Mouse (Mus musculus) liver, adult 2 months (tissue): Measurements from ENCODE around the gene Ankrd40. TPM values are rescaled to one million over a fixed set of nuclear protein-coding genes. Genes with fewer than 3 reads are reported as not detected.

ENCODE experiments used
- DNase-seq: peaks from one replicate; pipeline ENCODE4 v3.0.0-alpha.2; 2011; ENCODE audit warnings: low read depth, low spot score; ENCODE audit errors: extremely low read depth
- H3K27ac ChIP-seq: fragments of 200-500 bp; replicated peaks from 2 replicates; pipeline ENCODE4 v1.5.1; 2012; ENCODE audit warnings: low read depth, mild to moderate bottlenecking, control low read depth, inconsistent platforms, low read length; ENCODE audit not compliant: insufficient read depth
- H3K27me3 ChIP-seq: fragments of 200-500 bp; 2 replicates; pipeline ENCODE4 v1.6.1; 2012; ENCODE audit warnings: mild to moderate bottlenecking, moderate library complexity, low read length, inconsistent platforms; ENCODE audit not compliant: control insufficient read depth, insufficient read depth
- H3K36me3 ChIP-seq: fragments of 200-500 bp; 2 replicates; pipeline ENCODE4 v1.6.1; 2012; ENCODE audit warnings: low read length, inconsistent platforms; ENCODE audit not compliant: control insufficient read depth, insufficient read depth
- H3K4me1 ChIP-seq: fragments of 200-500 bp; 2 replicates; pipeline ENCODE4 v1.6.1; 2011; ENCODE audit warnings: low read length; ENCODE audit not compliant: control insufficient read depth, insufficient read depth
- H3K4me3 ChIP-seq: fragments of 200-500 bp; 2 replicates; pipeline ENCODE4 v1.5.1; 2011; ENCODE audit warnings: low read depth, mild to moderate bottlenecking, control low read depth, low read length, moderate library complexity; ENCODE audit not compliant: insufficient read depth
- H3K79me2 ChIP-seq: fragments of 200-500 bp; 2 replicates; pipeline ENCODE4 v1.6.1; 2012; ENCODE audit warnings: inconsistent platforms, mild to moderate bottlenecking, low read length, moderate library complexity; ENCODE audit not compliant: control insufficient read depth, insufficient read depth
- H3K9ac ChIP-seq: fragments of 200-500 bp; 2 replicates; pipeline ENCODE4 v1.6.1; 2012; ENCODE audit warnings: low read depth, mild to moderate bottlenecking, control low read depth, inconsistent platforms, low read length
- CTCF ChIP-seq: fragments of 200-500 bp; IDR thresholded peaks from 2 replicates; pipeline ENCODE4 v1.5.1; 2011; ENCODE audit warnings: low read depth, low read length, control low read depth
- POLR2A ChIP-seq: fragments of 200-500 bp; IDR thresholded peaks from 2 replicates; pipeline ENCODE4 v1.6.1; 2011; ENCODE audit warnings: low read length, control low read depth; ENCODE audit not compliant: insufficient read depth; ENCODE audit errors: extremely low read depth
- WGBS: fragments of 180-500 bp; shearing (Covaris S2); methylation state at CpG from one replicate; pipeline ENCODE4 v1.1.7; 2018; 5-methylcytosine and 5-hydroxymethylcytosine counted together
- polyA plus RNA-seq: library from polyadenylated mRNA; depleted of rRNA; stranded (reverse); fragments of >200 nt; gene quantifications from 2 replicates; pipeline ENCODE4 v1.2.3, GENCODE M21; 2012
- total RNA-seq: library from RNA; depleted of rRNA; stranded (reverse); fragments of >200 nt; gene quantifications from 2 replicates; pipeline ENCODE4 v1.2.3, GENCODE M21; 2014

Gene Ankrd40
- total and polyA plus RNA-seq, 2 experiments = 30.0 to 47.6 TPM

- DNase-seq = peak; percentile 64
- Histone ChIP-seq H3K27ac (peak overlapping the region; percentile 90), H3K9ac (peak overlapping the region; percentile 98), H3K4me3 (peak overlapping the region; percentile 97), H3K4me1 (peaks cover 23% of the 10 kb centered on the region), H3K36me3 (no peaks in the 10 kb centered on the region), H3K79me2 (peaks cover 38% of the 10 kb centered on the region; the same call in 1 of the 2 replicates), H3K27me3 (no peaks in the 10 kb centered on the region)
- under 1% methylated on average over 67 of the region's 67 CpGs for WGBS
- TF ChIP-seq CTCF = no peak
- TF ChIP-seq POLR2A = no peak
Measured at GRCm38 (mm10) chr11:94320969-94321930, 6.6 kb upstream of the Ankrd40 start.

- Histone ChIP-seq H3K27ac (peak within 1 kb of the TSS; percentile 90), H3K79me2 (peaks cover 34% of the 10 kb centered on the region; the same call in 1 of the 2 replicates), H3K4me3 (peak within 1 kb of the TSS; percentile 97), H3K4me1 (peaks cover 22% of the 10 kb centered on the region), H3K9ac (peak within 1 kb of the TSS; percentile 98), H3K36me3 (no peaks in the 10 kb centered on the region), H3K27me3 (no peaks in the 10 kb centered on the region)
- under 1% methylated on average over 36 of the region's 36 CpGs for WGBS
- DNase-seq = peak; percentile 74
- TF ChIP-seq POLR2A = peak; percentile 84; the same call in 1 of the 2 replicates
- TF ChIP-seq CTCF = no peak
Measured at GRCm38 (mm10) chr11:94321931-94322400, 5.8 kb upstream of the Ankrd40 start, which contains the start of gene Luc7l3. Gene Luc7l3 (minus strand): TSS chr11:94321988.

DNA sequence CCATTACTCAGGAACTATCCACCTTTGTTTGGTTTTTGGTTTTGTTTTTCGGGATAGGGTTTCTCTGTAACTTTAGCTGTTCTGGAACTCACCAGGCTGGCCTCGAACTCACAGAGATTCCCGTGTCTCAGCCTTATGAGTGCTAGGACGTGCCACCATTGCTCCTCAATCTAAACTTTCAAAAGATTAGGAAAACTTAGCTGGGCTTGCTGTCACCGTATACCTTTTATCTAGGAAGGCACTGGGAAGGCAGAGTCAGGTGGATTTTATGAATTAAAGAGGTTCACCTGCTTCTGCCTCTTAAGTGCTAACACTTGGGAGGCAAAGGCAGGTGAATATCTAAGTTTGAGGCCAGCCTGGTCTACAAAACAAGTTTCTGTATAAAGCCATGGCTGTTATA lies 5.2 kb upstream of the Ankrd40 start:
- Histone ChIP-seq H3K36me3 (no peaks in the 10 kb centered on the region), H3K9ac (peak overlapping the region; percentile 37; the same call in 1 of the 2 replicates), H3K4me3 (no peak overlapping the region), H3K4me1 (peaks cover 18% of the 10 kb centered on the region), H3K27me3 (no peaks in the 10 kb centered on the region), H3K27ac (peak overlapping the region; percentile 81), H3K79me2 (peaks cover 28% of the 10 kb centered on the region; the same call in 1 of the 2 replicates)
- no peak for DNase-seq
- 34% methylated on average over 5 of the region's 5 CpGs for WGBS
- TF ChIP-seq CTCF = no peak
- no peak for TF ChIP-seq POLR2A

GRCm38 (mm10) chr11:94323271-94323925 lies 4.4 kb upstream of the Ankrd40 start:
- no peak overlapping the region for H3K4me3 ChIP-seq
- no peaks in the 10 kb centered on the region for H3K27me3 ChIP-seq
- H3K4me1 ChIP-seq = peaks cover 12% of the 10 kb centered on the region
- TF ChIP-seq CTCF (no peak), POLR2A (no peak)
- H3K27ac ChIP-seq = no peak overlapping the region
- H3K9ac ChIP-seq = no peak overlapping the region
- no peak for DNase-seq
- WGBS = 92% methylated on average over 5 of the region's 5 CpGs
- H3K79me2 ChIP-seq = peaks cover 24% of the 10 kb centered on the region; the same call in 1 of the 2 replicates
- H3K36me3 ChIP-seq = no peaks in the 10 kb centered on the region

DNA sequence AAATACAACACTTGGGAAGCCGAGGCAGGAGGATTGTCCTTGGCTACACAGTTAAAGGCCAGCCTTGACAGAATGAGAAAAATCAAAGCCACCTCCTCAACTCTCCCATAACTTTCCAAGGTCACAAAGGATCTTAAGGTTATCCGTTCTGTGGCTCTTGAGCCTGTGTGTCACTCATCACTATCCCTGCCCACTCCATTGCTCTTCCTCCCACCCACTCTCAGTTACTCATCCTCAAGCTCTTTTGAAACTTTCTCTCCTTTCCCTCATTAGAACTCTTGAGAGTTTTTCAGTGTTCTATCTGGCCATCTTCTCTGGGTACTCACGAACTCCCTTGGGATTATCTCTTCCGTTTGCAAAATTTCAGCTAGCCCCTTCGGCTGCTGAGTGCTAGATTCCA lies 3.2 kb upstream of the Ankrd40 start:
- Histone ChIP-seq H3K4me1 (peaks cover 10% of the 10 kb centered on the region), H3K36me3 (no peaks in the 10 kb centered on the region), H3K4me3 (no peak overlapping the region), H3K9ac (no peak overlapping the region), H3K27me3 (no peaks in the 10 kb centered on the region), H3K79me2 (peaks cover 16% of the 10 kb centered on the region; the same call in 1 of the 2 replicates), H3K27ac (no peak overlapping the region)
- 96% methylated on average over 5 of the region's 5 CpGs for WGBS
- DNase-seq = no peak
- no peak for TF ChIP-seq CTCF
- no peak for TF ChIP-seq POLR2A
